Comparison of ENCODE assay signal across 24 mouse cellular contexts in the genomic region with DNA sequence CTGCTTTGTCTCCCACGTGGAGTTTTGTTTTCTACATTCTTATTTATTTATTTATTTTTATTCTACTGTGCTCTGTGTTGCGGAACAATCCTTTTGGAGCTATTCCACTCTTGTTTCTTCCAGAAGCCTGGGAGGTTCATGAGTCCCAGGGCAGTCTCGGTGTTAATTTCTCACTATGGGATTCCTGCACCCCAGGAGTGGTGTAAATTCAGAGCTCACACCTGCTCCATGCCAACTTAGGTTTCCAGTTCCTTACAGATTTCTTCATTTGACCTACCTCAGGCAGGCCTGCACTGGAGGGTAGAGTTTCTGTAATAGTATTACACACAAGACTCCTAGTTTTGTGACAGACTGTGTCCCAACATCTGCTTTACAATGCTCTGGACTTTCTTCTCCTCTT. TPM values are rescaled to one million over a fixed set of nuclear protein-coding genes. Genes with fewer than 3 reads are reported as not detected.
DNase-seq lines count a peak whose midpoint lies in the region; ATAC-seq and TF ChIP-seq lines count a peak whose summit lies in the region.
"Had no signal": no experiment of that assay in that cellular context is flagged by ENCODE, and none has a peak within 500 bp of the region (broad histone marks: within the 10 kb centered on the region; RNA-seq: fewer than 3 reads in every experiment).

No protein-coding gene starts in this region.

- H3K79me2 ChIP-seq in myocyte (ENCODE audit: control insufficient read depth, insufficient read depth) = no peaks in the 10 kb centered on the region

- H3K4me2 ChIP-seq in kidney, embryonic 15.5 days = no peak overlapping the region
- no peak overlapping the region for H3K4me2 ChIP-seq in limb, embryonic 12.5 days
- peak overlapping the region; percentile 9 for H3K4me2 ChIP-seq in myocyte (ENCODE audit: low read depth)
- H3K4me2 ChIP-seq in intestine, embryonic 16.5 days (ENCODE audit: low read depth, low read length) = no peak overlapping the region
- H3K4me2 ChIP-seq: embryonic facial prominence, embryonic 12.5 days; forebrain, embryonic 12.5 days; forebrain, embryonic 15.5 days; heart, embryonic 12.5 days; heart, embryonic 15.5 days; hindbrain, embryonic 13.5 days had no signal

- ATAC-seq in kidney, embryonic 15.5 days (replicated peaks; ENCODE audit: low FRiP score) = peak; percentile 81
- peak; percentile 79 for ATAC-seq in limb, embryonic 12.5 days (ENCODE audit: insufficient number of reproducible peaks, insufficient read depth, low FRiP score, low TSS enrichment, low read depth)
- no peak for ATAC-seq in intestine, embryonic 16.5 days
- ATAC-seq: CD4-positive, CD25-positive, alpha-beta regulatory T cell, adult 4 months; forebrain, embryonic 15.5 days; hindbrain, embryonic 16.5 days had no signal

- DNase-seq in kidney, postnatal 4 days = no peak
- no peak for DNase-seq in limb, embryonic 10.5 days (ENCODE audit: low spot score)
- DNase-seq: adrenal gland, adult 2 months; adrenal gland, postnatal 14 days; cerebellum, adult 18-20 months; cerebellum, adult 9-10 months; cerebellum, postnatal 14 days; heart, adult 18-20 months; heart, postnatal 10 days; heart, postnatal 36 days had no signal

- TF ChIP-seq POLR2A in myocyte (IDR thresholded peaks at IDR 0.05; ENCODE audit: insufficient read length, low read depth) = no peak

- no peaks in the 10 kb centered on the region for H3K4me1 ChIP-seq in kidney, embryonic 15.5 days
- H3K4me1 ChIP-seq in limb, embryonic 12.5 days (replicated peaks) = 0 out of 2 replicates have a peak, but pooled peaks cover 5% of the 10 kb centered on the region
- no peaks in the 10 kb centered on the region for H3K4me1 ChIP-seq in limb, embryonic 10.5 days
- H3K4me1 ChIP-seq in intestine, embryonic 16.5 days (ENCODE audit: control insufficient read depth, insufficient read depth, low read length) = no peaks in the 10 kb centered on the region
- H3K4me1 ChIP-seq: embryonic facial prominence, embryonic 12.5 days; forebrain, embryonic 12.5 days; forebrain, embryonic 15.5 days; heart, embryonic 12.5 days; heart, embryonic 15.5 days; hindbrain, embryonic 10.5 days; hindbrain, embryonic 13.5 days had no signal

- H3K27me3 ChIP-seq in kidney, embryonic 15.5 days = no peaks in the 10 kb centered on the region
- no peaks in the 10 kb centered on the region for H3K27me3 ChIP-seq in limb, embryonic 12.5 days
- H3K27me3 ChIP-seq in limb, embryonic 10.5 days (ENCODE audit: low read depth, poor library complexity, severe bottlenecking) = no peaks in the 10 kb centered on the region
- H3K27me3 ChIP-seq in myocyte (ENCODE audit: control insufficient read depth, insufficient read depth, insufficient read length) = no peaks in the 10 kb centered on the region
- no peaks in the 10 kb centered on the region for H3K27me3 ChIP-seq in intestine, embryonic 16.5 days (replicated peaks; ENCODE audit: control insufficient read depth, insufficient read depth, low read length)
- H3K27me3 ChIP-seq: embryonic facial prominence, embryonic 12.5 days; forebrain, embryonic 12.5 days; forebrain, embryonic 15.5 days; heart, embryonic 12.5 days; heart, embryonic 15.5 days; hindbrain, embryonic 13.5 days had no signal

- no peak overlapping the region for H3ac ChIP-seq in myocyte (ENCODE audit: control insufficient read depth, insufficient read length)

- no peak overlapping the region; the same call in 1 of the 2 replicates for H3K27ac ChIP-seq in kidney, embryonic 15.5 days
- H3K27ac ChIP-seq in limb, embryonic 12.5 days = no peak overlapping the region
- H3K27ac ChIP-seq in limb, embryonic 10.5 days = no peak overlapping the region
- no peak overlapping the region for H3K27ac ChIP-seq in intestine, embryonic 16.5 days (ENCODE audit: low read length)
- H3K27ac ChIP-seq: embryonic facial prominence, embryonic 12.5 days; forebrain, embryonic 12.5 days; forebrain, embryonic 15.5 days; heart, embryonic 15.5 days; hindbrain, embryonic 10.5 days; hindbrain, embryonic 13.5 days had no signal

- H3K9me3 ChIP-seq in kidney, embryonic 15.5 days (replicated peaks) = no peaks in the 10 kb centered on the region
- H3K9me3 ChIP-seq in limb, embryonic 12.5 days = no peaks in the 10 kb centered on the region
- no peaks in the 10 kb centered on the region for H3K9me3 ChIP-seq in limb, embryonic 10.5 days (replicated peaks)
- H3K9me3 ChIP-seq in intestine, embryonic 16.5 days (ENCODE audit: control insufficient read depth, low read length) = no peaks in the 10 kb centered on the region
- H3K9me3 ChIP-seq: embryonic facial prominence, embryonic 12.5 days; forebrain, embryonic 12.5 days; forebrain, embryonic 15.5 days; heart, embryonic 12.5 days; heart, embryonic 15.5 days; hindbrain, embryonic 10.5 days; hindbrain, embryonic 13.5 days had no signal

- H3K4me3 ChIP-seq in kidney, embryonic 15.5 days (replicated peaks) = no peak overlapping the region
- no peak overlapping the region for H3K4me3 ChIP-seq in limb, embryonic 12.5 days (replicated peaks)
- no peak overlapping the region for H3K4me3 ChIP-seq in limb, embryonic 10.5 days
- no peak overlapping the region for H3K4me3 ChIP-seq in myocyte
- H3K4me3 ChIP-seq in intestine, embryonic 16.5 days (ENCODE audit: low read length) = no peak overlapping the region
- H3K4me3 ChIP-seq: embryonic facial prominence, embryonic 12.5 days; erythroblast, embryonic 14.5 days; forebrain, embryonic 12.5 days; forebrain, embryonic 15.5 days; heart, embryonic 12.5 days; heart, embryonic 15.5 days; hindbrain, embryonic 10.5 days; hindbrain, embryonic 13.5 days had no signal

- no peak overlapping the region for H3K9ac ChIP-seq in kidney, embryonic 15.5 days
- H3K9ac ChIP-seq in limb, embryonic 12.5 days (replicated peaks) = no peak overlapping the region
- H3K9ac ChIP-seq in intestine, embryonic 16.5 days (ENCODE audit: low read depth, low read length) = no peak overlapping the region
- H3K9ac ChIP-seq: embryonic facial prominence, embryonic 12.5 days; forebrain, embryonic 12.5 days; forebrain, embryonic 15.5 days; heart, embryonic 12.5 days; heart, embryonic 15.5 days; hindbrain, embryonic 13.5 days had no signal

- 50% methylated on average over 3 of the region's 3 CpGs for whole genome bisulfite sequencing in kidney, embryonic 15.5 days
- 53% methylated on average over 3 of the region's 3 CpGs for WGBS in limb, embryonic 12.5 days
- 81% methylated on average over 3 of the region's 3 CpGs for WGBS in limb, embryonic 10.5 days
- 79% methylated on average over 3 of the region's 3 CpGs for WGBS in intestine, embryonic 16.5 days

- no peaks in the 10 kb centered on the region for H3K36me3 ChIP-seq in kidney, embryonic 15.5 days
- H3K36me3 ChIP-seq in limb, embryonic 12.5 days = no peaks in the 10 kb centered on the region
- no peaks in the 10 kb centered on the region for H3K36me3 ChIP-seq in limb, embryonic 10.5 days
- H3K36me3 ChIP-seq in myocyte (ENCODE audit: control insufficient read depth, insufficient read depth) = no peaks in the 10 kb centered on the region
- H3K36me3 ChIP-seq in intestine, embryonic 16.5 days (ENCODE audit: control insufficient read depth, insufficient read depth, low read length) = no peaks in the 10 kb centered on the region
- H3K36me3 ChIP-seq: embryonic facial prominence, embryonic 12.5 days; forebrain, embryonic 12.5 days; forebrain, embryonic 15.5 days; heart, embryonic 12.5 days; heart, embryonic 15.5 days; hindbrain, embryonic 10.5 days; hindbrain, embryonic 13.5 days had no signal

TF ChIP-seq in myocyte, 11 proteins besides CTCF, POLR2A, EP300 and RAD21:
- TF ChIP-seq MYOD1 (IDR thresholded peaks at IDR 0.05; ENCODE audit: control insufficient read depth in 1 of 3, insufficient read length in 2 of 3, low read depth in 2 of 3) = no peak
- TF ChIP-seq REST (IDR thresholded peaks at IDR 0.05; ENCODE audit: insufficient read depth, insufficient read length) = no peak
- TF ChIP-seq POLR2AphosphoS2 (IDR thresholded peaks at IDR 0.05; ENCODE audit: insufficient read length, low read depth) = no peak
- TF ChIP-seq E2F4 (IDR thresholded peaks at IDR 0.05; ENCODE audit: insufficient read depth) = no peak
- TF ChIP-seq MYOG (IDR thresholded peaks at IDR 0.05; ENCODE audit: control insufficient read depth in 1 of 3, insufficient read depth in 1 of 3, insufficient read length in 2 of 3, low read depth in 2 of 3) = no peak
- TF ChIP-seq CEBPB (IDR thresholded peaks at IDR 0.05; ENCODE audit: insufficient read depth, poor library complexity, severe bottlenecking) = no peak
- no peak for TF ChIP-seq TCF3 (IDR thresholded peaks at IDR 0.05; ENCODE audit: insufficient read length, low read depth)

RNA-seq across cellular contexts. Expression of gene Met, which starts 34.0 kb away (rescaled TPM):
- 15.1 and 16.1 TPM in 2 replicates for polyA plus RNA-seq in kidney, embryonic 15.5 days (2015; fragmentation: Nextera tagmentation; extraction: Ambion mirVana)
- 7.7 and 9.0 TPM in 2 replicates for polyA plus RNA-seq in limb, embryonic 12.5 days (2016; fragmentation: Nextera tagmentation; extraction: Ambion mirVana)
- polyA plus RNA-seq in limb, embryonic 10.5 days (2016; fragmentation: Nextera tagmentation; extraction: Ambion mirVana) = 8.4 and 11.5 TPM in 2 replicates
- 4.5 TPM for polyA plus RNA-seq in myocyte (2012; fragmentation: generic; extraction: Trizol)
- 10.5 and 14.1 TPM in 2 replicates for polyA plus RNA-seq in intestine, embryonic 16.5 days (2015; fragmentation: Nextera tagmentation; extraction: Ambion mirVana)
- polyA plus RNA-seq: erythroblast, embryonic 14.5 days had no signal
